Mouse (Mus musculus): ENCODE measurements around the gene Kif1bp.

- TF ChIP-seq GATA1 (IDR thresholded peaks at IDR 0.05; ENCODE audit: borderline replicate concordance, low read length) (no peak), FLI1 (IDR thresholded peaks at IDR 0.05; ENCODE audit: low read length) (no peak)
Measured at GRCm38 (mm10) chr10:62555705-62556557, 22.3 kb downstream of the Kif1bp start.
